In the genomic region with DNA sequence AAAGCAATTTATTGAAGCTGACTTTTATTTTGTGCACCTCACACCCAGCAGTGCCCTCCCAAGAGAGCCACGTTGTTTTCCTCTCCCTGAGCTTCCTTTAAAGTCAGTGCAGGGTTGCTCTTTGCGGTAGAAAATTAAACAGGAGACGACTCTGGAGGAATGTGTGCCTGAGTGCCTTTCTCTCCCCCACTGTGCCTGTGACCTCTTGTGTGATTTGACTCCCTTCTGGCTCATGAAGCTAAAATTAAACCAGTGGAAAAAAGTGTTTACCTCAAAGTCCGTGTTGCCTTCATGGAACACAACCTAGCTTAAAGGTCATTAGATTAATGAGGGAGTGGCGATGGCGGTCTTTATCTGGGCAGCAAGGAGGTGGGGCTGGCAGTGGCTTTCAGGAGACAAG, we compare ENCODE assay signal across 13 mouse cellular contexts.
DNase-seq lines count a peak whose midpoint lies in the region; ATAC-seq lines count a peak whose summit lies in the region.
"Had no signal": no experiment of that assay in that cellular context is flagged by ENCODE, and none has a peak within 500 bp of the region (broad histone marks: within the 10 kb centered on the region; RNA-seq: fewer than 3 reads in every experiment).

No protein-coding gene starts in this region.

- H3K36me3 ChIP-seq in heart, embryonic 14.5 days (ENCODE audit: control insufficient read depth, insufficient read depth, low read length) = no peaks in the 10 kb centered on the region
- H3K36me3 ChIP-seq: lung, embryonic 15.5 days; midbrain, embryonic 12.5 days had no signal

- peak; percentile 7 for DNase-seq in ovary, adult 18-20 months (ENCODE audit: low spot score)
- DNase-seq in ovary, postnatal 14 days (ENCODE audit: low spot score) = no peak
- peak; percentile 93 for DNase-seq in kidney, adult 9 months
- no peak for DNase-seq in left cerebral cortex, postnatal 36 days (ENCODE audit: low spot score in 2 of 2)
- DNase-seq in testis, postnatal 10 days (ENCODE audit: low spot score) = no peak
- DNase-seq in thymus, postnatal 36 days = no peak
- DNase-seq: cerebellum, postnatal 36 days; gastrocnemius, postnatal 36 days; left cerebral cortex, postnatal 4 days; thymus, postnatal 25 days had no signal

- peak overlapping the region; percentile 80 to 81 for H3K27ac ChIP-seq in heart, embryonic 14.5 days (replicated peaks in 1 of 2; ENCODE audit: control insufficient read depth in 1 of 2, insufficient read depth in 1 of 2, low read depth in 2 of 2, low read length in 2 of 2)
- H3K27ac ChIP-seq: lung, embryonic 15.5 days; midbrain, embryonic 12.5 days had no signal

- no peaks in the 10 kb centered on the region for H3K9me3 ChIP-seq in heart, embryonic 14.5 days (ENCODE audit: control insufficient read depth, low read length)
- H3K9me3 ChIP-seq: lung, embryonic 15.5 days; midbrain, embryonic 12.5 days had no signal

- peak overlapping the region; percentile 40 for H3K4me2 ChIP-seq in heart, embryonic 14.5 days (ENCODE audit: low read length)
- H3K4me2 ChIP-seq: lung, embryonic 15.5 days; midbrain, embryonic 12.5 days had no signal

- ATAC-seq in heart, embryonic 14.5 days (ENCODE audit: insufficient number of reproducible peaks, insufficient read depth, low FRiP score, low read depth) = no peak

- 13% methylated on average over 6 of the region's 6 CpGs for WGBS in heart, embryonic 14.5 days

- no peak overlapping the region for H3K4me3 ChIP-seq in heart, embryonic 14.5 days (ENCODE audit: control insufficient read depth in 1 of 2, insufficient read depth in 1 of 2, low read depth in 1 of 2, low read length in 2 of 2)
- H3K4me3 ChIP-seq: lung, embryonic 15.5 days; midbrain, embryonic 12.5 days had no signal

- H3K9ac ChIP-seq in heart, embryonic 14.5 days (ENCODE audit: low read length) = no peak overlapping the region
- H3K9ac ChIP-seq: lung, embryonic 15.5 days; midbrain, embryonic 12.5 days had no signal

- peaks cover 6 to 9% of the 10 kb centered on the region in 2 experiments; a peak in 3 of 4 replicates for H3K4me1 ChIP-seq in heart, embryonic 14.5 days (ENCODE audit: control insufficient read depth in 2 of 2, insufficient read depth in 2 of 2, low read length in 2 of 2)
- H3K4me1 ChIP-seq: lung, embryonic 15.5 days; midbrain, embryonic 12.5 days had no signal

- no peaks in the 10 kb centered on the region for H3K27me3 ChIP-seq in heart, embryonic 14.5 days (ENCODE audit: control insufficient read depth, insufficient read depth, low read length)
- H3K27me3 ChIP-seq: lung, embryonic 15.5 days; midbrain, embryonic 12.5 days had no signal

- intact Hi-C loops in left cerebral cortex, postnatal 36 days (cut with DNase I) = no loop called here

Comparison
In these comparisons a context has a peak if more than half of its experiments do, and no peak if none do; other contexts are left out.
1. DNase-seq: peak in ovary, adult 18-20 months (single experiment) and kidney, adult 9 months (single experiment); none in ovary, postnatal 14 days (single experiment), left cerebral cortex, postnatal 36 days (0 of 2), testis, postnatal 10 days (single experiment) and thymus, postnatal 36 days (0 of 2).